Mouse (Mus musculus): ENCODE results near the gene Tmem256. TPM values are rescaled to one million over a fixed set of nuclear protein-coding genes. Genes with fewer than 3 reads are reported as not detected.

The Tmem256 gene
- polyA plus RNA-seq, 1 experiment from 2014 or later, result 362 TPM

DNA sequence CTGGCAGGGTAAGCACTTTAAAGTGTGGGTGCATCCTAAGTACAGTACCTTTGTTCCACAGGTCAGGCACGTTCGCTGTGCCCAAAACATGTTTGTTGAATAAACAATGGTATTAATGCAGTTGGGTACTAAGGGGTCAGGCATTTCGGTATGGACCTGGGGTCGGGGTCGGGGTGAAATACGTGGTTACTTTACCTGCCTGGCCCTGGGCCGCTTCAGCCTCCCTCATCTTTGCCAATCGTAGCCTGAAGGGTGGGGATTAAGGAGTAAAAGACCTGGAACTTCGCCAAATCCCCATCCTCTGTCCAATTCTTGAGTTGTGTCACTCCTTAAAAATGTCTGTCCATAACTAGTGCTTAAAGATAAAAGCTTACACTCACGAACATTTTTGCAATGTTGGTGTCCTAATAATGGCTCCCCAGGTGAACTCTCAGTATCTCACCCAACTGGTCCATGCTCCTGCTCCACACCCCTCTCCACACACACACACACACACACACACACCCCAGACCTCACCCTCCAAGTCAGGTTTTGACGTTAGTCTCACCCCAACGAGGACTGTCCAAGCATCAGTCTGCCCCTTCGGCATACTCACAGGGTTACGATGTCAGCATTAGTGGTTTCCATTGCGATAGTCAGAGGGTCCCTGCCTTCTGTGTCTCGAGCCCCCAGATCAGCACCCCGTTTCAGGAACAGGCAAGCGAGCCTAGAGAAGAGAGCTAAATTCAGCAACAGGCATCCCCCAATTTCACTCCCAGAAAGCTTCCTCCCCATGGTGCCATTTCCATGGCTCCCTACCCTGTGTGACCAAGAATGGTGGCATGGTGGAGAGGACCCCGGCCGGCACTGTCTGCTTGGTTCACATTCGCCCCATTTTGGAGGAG is 43.7 kb downstream of the Tmem256 start:
- Histone ChIP-seq H3K36me3 (no peaks in the 10 kb centered on the region), H3K27me3 (ENCODE audit: insufficient read depth, poor library complexity, severe bottlenecking) (peaks cover 22% of the 10 kb centered on the region), H3K27ac (peak overlapping the region; percentile 87), H3K9me3 (no peaks in the 10 kb centered on the region), H3K4me1 (replicated peaks) (peaks cover 61% of the 10 kb centered on the region), H3K4me3 (peak overlapping the region; percentile 62)
- WGBS, result 62% methylated on average over 21 of the region's 21 CpGs
- DNase-seq (ENCODE audit: low spot score), result no peak

DNA sequence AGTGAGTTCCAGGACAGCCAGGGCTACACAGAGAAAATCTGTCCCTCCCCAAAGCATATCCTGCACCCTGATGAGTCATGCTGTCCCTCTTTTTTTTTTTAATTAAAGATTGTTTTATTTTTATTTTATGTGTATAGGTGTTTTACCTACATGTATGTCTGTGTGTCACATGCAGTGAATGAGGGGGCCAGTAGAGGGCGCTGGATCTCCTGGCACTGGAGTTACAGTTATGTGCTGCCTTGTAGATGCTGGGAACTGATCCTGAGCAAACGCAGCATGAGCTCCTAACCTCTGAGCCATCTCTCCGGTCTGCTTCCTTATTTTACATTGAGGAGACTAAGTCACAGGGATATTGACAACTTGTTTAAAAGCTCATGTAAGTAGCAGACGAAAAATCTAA is 44.8 kb downstream of the Tmem256 start:
- Histone ChIP-seq H3K4me3 (no peak overlapping the region), H3K9me3 (no peaks in the 10 kb centered on the region), H3K27me3 (ENCODE audit: insufficient read depth, poor library complexity, severe bottlenecking) (peaks cover 22% of the 10 kb centered on the region), H3K36me3 (no peaks in the 10 kb centered on the region), H3K4me1 (replicated peaks) (peaks cover 50% of the 10 kb centered on the region), H3K27ac (no peak overlapping the region)
- WGBS, result 67% methylated on average over 4 of the region's 4 CpGs
- peak; percentile 27 for DNase-seq (ENCODE audit: low spot score)

DNA sequence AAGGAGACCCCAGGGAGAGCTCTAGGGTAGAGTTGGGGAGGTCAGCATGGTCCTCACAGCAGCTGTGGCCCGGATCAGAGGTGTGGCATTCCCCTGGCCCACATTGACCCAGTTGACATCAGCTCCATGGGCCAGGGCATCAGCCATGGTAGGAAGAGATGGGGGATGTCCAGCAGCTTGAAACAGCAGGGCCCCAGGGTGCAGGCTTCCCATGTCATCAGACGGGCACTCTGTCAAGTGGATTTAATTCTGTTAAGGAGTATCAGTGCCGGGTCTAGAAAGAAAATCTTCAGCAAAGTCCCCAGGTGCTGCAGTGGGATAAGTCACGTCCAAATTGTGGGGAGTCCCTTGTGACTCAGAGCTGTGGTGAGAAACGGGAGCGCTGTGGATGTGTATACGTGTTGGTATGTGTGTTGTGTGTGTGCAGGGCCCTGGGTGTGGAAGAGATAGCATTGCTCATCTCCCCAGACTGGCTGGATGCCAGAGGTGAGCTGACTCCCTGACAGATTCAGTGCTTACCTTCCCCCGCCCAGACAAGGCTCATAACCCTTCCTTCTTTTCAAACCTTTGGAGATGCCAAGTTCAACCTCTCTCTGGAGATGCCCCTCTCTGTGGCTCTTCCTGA is 45.3 kb downstream of the Tmem256 start:
- Histone ChIP-seq H3K4me1 (replicated peaks) (peaks cover 45% of the 10 kb centered on the region), H3K9me3 (no peaks in the 10 kb centered on the region), H3K27ac (no peak overlapping the region), H3K4me3 (no peak overlapping the region), H3K27me3 (ENCODE audit: insufficient read depth, poor library complexity, severe bottlenecking) (peaks cover 22% of the 10 kb centered on the region), H3K36me3 (no peaks in the 10 kb centered on the region)
- no peak for DNase-seq (ENCODE audit: low spot score)
- 91% methylated on average over 8 of the region's 8 CpGs for WGBS

DNA sequence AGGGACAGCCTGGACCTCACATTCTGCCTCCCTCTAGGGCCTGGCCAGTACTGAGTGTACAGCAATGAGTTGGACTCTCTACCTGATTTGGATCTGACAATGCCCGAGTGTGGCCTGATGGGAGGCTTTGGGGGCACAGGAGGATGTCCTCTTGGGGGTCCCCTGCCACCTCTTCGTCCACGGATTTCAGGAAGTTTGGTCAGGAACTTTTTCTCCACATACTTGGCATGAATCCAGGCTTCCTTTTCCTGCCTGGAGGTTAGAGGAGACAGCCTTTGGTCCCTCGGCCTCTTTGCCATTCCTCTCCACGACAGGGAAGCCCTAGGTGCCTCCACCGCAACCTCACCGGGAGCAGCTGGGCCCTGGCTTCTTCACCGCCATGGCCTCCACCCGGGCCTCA is 45.9 kb downstream of the Tmem256 start:
- H3K4me1 ChIP-seq (replicated peaks), result peaks cover 39% of the 10 kb centered on the region
- WGBS, result 80% methylated on average over 9 of the region's 9 CpGs
- H3K27me3 ChIP-seq (ENCODE audit: insufficient read depth, poor library complexity, severe bottlenecking), result peaks cover 18% of the 10 kb centered on the region
- no peaks in the 10 kb centered on the region for H3K9me3 ChIP-seq
- peak overlapping the region; percentile 40; the same call in 1 of the 2 replicates for H3K27ac ChIP-seq
- no peak for DNase-seq (ENCODE audit: low spot score)
- no peaks in the 10 kb centered on the region for H3K36me3 ChIP-seq
- no peak overlapping the region for H3K4me3 ChIP-seq

DNA sequence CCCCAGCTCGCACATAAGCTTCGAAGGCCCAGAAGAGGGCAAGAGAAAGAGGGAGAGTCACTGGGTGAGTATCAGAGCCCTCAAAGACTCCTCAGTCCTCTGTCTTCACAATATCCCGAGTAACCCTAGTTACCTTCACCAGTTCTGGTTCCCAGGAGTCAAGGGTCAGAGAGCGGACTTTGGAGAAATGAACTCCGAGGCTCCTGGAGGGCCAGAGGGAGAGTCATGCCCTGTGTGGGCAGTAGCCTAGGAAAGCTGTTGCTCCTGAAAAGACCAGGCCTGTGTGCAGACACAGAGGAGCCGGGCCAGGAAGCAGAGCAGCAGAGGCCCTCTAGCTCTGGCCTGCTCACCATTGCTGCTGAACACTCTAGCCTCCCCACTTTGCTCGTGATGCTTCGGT is 46.3 kb downstream of the Tmem256 start:
- no peaks in the 10 kb centered on the region for H3K36me3 ChIP-seq
- H3K4me3 ChIP-seq, result no peak overlapping the region
- no peaks in the 10 kb centered on the region for H3K9me3 ChIP-seq
- H3K27ac ChIP-seq, result peak overlapping the region; percentile 40
- no peak for DNase-seq (ENCODE audit: low spot score)
- H3K27me3 ChIP-seq (ENCODE audit: insufficient read depth, poor library complexity, severe bottlenecking), result peaks cover 13% of the 10 kb centered on the region
- 84% methylated on average over 8 of the region's 8 CpGs for WGBS
- peaks cover 34% of the 10 kb centered on the region for H3K4me1 ChIP-seq (replicated peaks)

DNA sequence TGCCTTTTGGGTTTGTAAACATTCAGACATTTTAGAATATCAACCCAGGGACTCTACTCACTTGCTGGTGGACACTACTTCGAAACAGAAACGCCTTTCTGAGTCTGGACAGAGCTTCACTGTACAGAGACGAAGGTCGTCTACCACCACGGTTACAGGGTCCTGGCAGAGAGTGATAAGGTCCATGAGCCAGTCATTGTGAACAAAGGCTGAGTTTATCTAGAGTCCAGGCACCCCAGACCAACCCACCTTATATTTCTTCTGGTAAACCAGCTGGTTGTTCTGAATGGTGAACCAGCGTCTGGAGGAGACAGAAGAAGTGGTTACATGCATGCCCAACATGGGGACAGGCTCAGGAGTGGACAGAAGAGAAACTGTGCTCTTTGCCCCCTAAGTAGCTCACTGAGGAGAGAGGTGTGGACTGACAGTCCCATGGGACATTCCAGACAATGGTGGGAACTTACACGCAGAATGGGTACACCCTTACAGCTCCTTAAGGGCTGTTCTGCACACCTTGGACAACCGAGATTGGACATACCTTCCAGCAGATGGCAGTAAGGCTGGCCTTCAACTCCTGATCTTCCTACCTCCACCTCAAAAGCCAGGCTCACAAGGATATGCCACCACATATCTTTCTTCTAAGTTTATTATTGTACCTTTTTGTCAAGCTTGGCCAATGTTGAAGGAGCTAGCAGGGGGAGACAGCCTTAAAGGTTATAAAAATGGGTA is 48.8 kb downstream of the Tmem256 start:
- no peaks in the 10 kb centered on the region for H3K36me3 ChIP-seq
- H3K9me3 ChIP-seq, result no peaks in the 10 kb centered on the region
- peaks cover 5% of the 10 kb centered on the region for H3K27me3 ChIP-seq (ENCODE audit: insufficient read depth, poor library complexity, severe bottlenecking)
- DNase-seq (ENCODE audit: low spot score), result no peak
- WGBS, result 75% methylated on average over 8 of the region's 8 CpGs
- 0 out of 2 replicates have a peak overlapping the region, but pooled peaks have one; percentile 12 for H3K27ac ChIP-seq
- peaks cover 16% of the 10 kb centered on the region; the same call in 1 of the 2 replicates for H3K4me1 ChIP-seq (replicated peaks)
- no peak overlapping the region for H3K4me3 ChIP-seq

Other genes starting within 250 kb of the Tmem256 start
- 7.5 and 7.8 TPM in 2 replicates for gene Atp1b2, start 232.6 kb upstream of the Tmem256 start, polyA plus RNA-seq (2016; fragmentation: Nextera tagmentation; extraction: Ambion mirVana)
- not detected in 2 replicates for gene Shbg, start 220.6 kb upstream of the Tmem256 start, polyA plus RNA-seq (2016; fragmentation: Nextera tagmentation; extraction: Ambion mirVana)
- gene Sat2, start 216.5 kb upstream of the Tmem256 start, polyA plus RNA-seq (2016; fragmentation: Nextera tagmentation; extraction: Ambion mirVana), result 15.4 and 24.5 TPM in 2 replicates
- gene Fxr2, start 205.5 kb upstream of the Tmem256 start, polyA plus RNA-seq (2016; fragmentation: Nextera tagmentation; extraction: Ambion mirVana), result 37.9 and 47.4 TPM in 2 replicates
- gene Sox15, start 183.2 kb upstream of the Tmem256 start, polyA plus RNA-seq (2016; fragmentation: Nextera tagmentation; extraction: Ambion mirVana), result 0.37 TPM in 1 of 2 replicates, not detected in the other
- 80.6 and 88.3 TPM in 2 replicates for gene Mpdu1, start 175.9 kb upstream of the Tmem256 start, polyA plus RNA-seq (2016; fragmentation: Nextera tagmentation; extraction: Ambion mirVana)
- 7.2 and 8.7 TPM in 2 replicates for gene Cd68, start 172.4 kb upstream of the Tmem256 start, polyA plus RNA-seq (2016; fragmentation: Nextera tagmentation; extraction: Ambion mirVana)
- gene Eif4a1, start 166.1 kb upstream of the Tmem256 start, polyA plus RNA-seq (2016; fragmentation: Nextera tagmentation; extraction: Ambion mirVana), result 740 and 935 TPM in 2 replicates
- 116 and 122 TPM in 2 replicates for gene Senp3, start 156.4 kb upstream of the Tmem256 start, polyA plus RNA-seq (2016; fragmentation: Nextera tagmentation; extraction: Ambion mirVana)
- gene Tnfsf13, start 152.7 kb upstream of the Tmem256 start, polyA plus RNA-seq (2016; fragmentation: Nextera tagmentation; extraction: Ambion mirVana), result 0.14 and 0.30 TPM in 2 replicates
- gene Tnfsf12, start 142.7 kb upstream of the Tmem256 start, polyA plus RNA-seq (2016; fragmentation: Nextera tagmentation; extraction: Ambion mirVana), result 2.2 and 2.3 TPM in 2 replicates
- 0.82 and 0.85 TPM in 2 replicates for gene Tnfsfm13, start 142.4 kb upstream of the Tmem256 start, polyA plus RNA-seq (2016; fragmentation: Nextera tagmentation; extraction: Ambion mirVana)
- 31.1 and 37.9 TPM in 2 replicates for gene Polr2a, start 79.9 kb upstream of the Tmem256 start, polyA plus RNA-seq (2016; fragmentation: Nextera tagmentation; extraction: Ambion mirVana)
- gene Slc35g3, start 76.5 kb upstream of the Tmem256 start, polyA plus RNA-seq (2016; fragmentation: Nextera tagmentation; extraction: Ambion mirVana), result 0.50 TPM in 1 of 2 replicates, not detected in the other
- 0.80 and 1.2 TPM in 2 replicates for gene Zbtb4, start 72.6 kb upstream of the Tmem256 start, polyA plus RNA-seq (2016; fragmentation: Nextera tagmentation; extraction: Ambion mirVana)
- gene Chrnb1, start 42.6 kb upstream of the Tmem256 start, polyA plus RNA-seq (2016; fragmentation: Nextera tagmentation; extraction: Ambion mirVana), result 1.6 and 2.2 TPM in 2 replicates
- 0.76 and 1.8 TPM in 2 replicates for gene Fgf11, start 36.7 kb upstream of the Tmem256 start, polyA plus RNA-seq (2016; fragmentation: Nextera tagmentation; extraction: Ambion mirVana)
- gene Tmem102, start 32.9 kb upstream of the Tmem256 start, polyA plus RNA-seq (2016; fragmentation: Nextera tagmentation; extraction: Ambion mirVana), result 1.3 and 1.5 TPM in 2 replicates
- gene Gm39566, start 23.2 kb upstream of the Tmem256 start, polyA plus RNA-seq (2016; fragmentation: Nextera tagmentation; extraction: Ambion mirVana), result not detected in 2 replicates
- gene Spem2, start 20.0 kb upstream of the Tmem256 start, polyA plus RNA-seq (2016; fragmentation: Nextera tagmentation; extraction: Ambion mirVana), result not detected in 2 replicates
- gene Spem1, start 16.3 kb upstream of the Tmem256 start, polyA plus RNA-seq (2016; fragmentation: Nextera tagmentation; extraction: Ambion mirVana), result 0.34 TPM in 1 of 2 replicates, not detected in the other
- gene Nlgn2, start 730 bp upstream of the Tmem256 start, polyA plus RNA-seq (2016; fragmentation: Nextera tagmentation; extraction: Ambion mirVana), result 5.8 and 9.1 TPM in 2 replicates
- gene Plscr3, start 7.9 kb downstream of the Tmem256 start, polyA plus RNA-seq (2016; fragmentation: Nextera tagmentation; extraction: Ambion mirVana), result 85.3 and 88.7 TPM in 2 replicates
- gene Tnk1, start 20.2 kb downstream of the Tmem256 start, polyA plus RNA-seq (2016; fragmentation: Nextera tagmentation; extraction: Ambion mirVana), result 0.77 and 1.7 TPM in 2 replicates
- not detected in 2 replicates for gene Tmem95, start 39.5 kb downstream of the Tmem256 start, polyA plus RNA-seq (2016; fragmentation: Nextera tagmentation; extraction: Ambion mirVana)
- 5.2 and 6.8 TPM in 2 replicates for gene Kctd11, start 42.9 kb downstream of the Tmem256 start, polyA plus RNA-seq (2016; fragmentation: Nextera tagmentation; extraction: Ambion mirVana)
- gene Acap1, start 57.0 kb downstream of the Tmem256 start, polyA plus RNA-seq (2016; fragmentation: Nextera tagmentation; extraction: Ambion mirVana), result 1.2 and 1.4 TPM in 2 replicates
- 11.4 and 15.2 TPM in 2 replicates for gene 2810408A11Rik, start 62.5 kb downstream of the Tmem256 start, polyA plus RNA-seq (2016; fragmentation: Nextera tagmentation; extraction: Ambion mirVana)
- 12.5 and 13.4 TPM in 2 replicates for gene Neurl4, start 62.6 kb downstream of the Tmem256 start, polyA plus RNA-seq (2016; fragmentation: Nextera tagmentation; extraction: Ambion mirVana)
- gene Gps2, start 75.4 kb downstream of the Tmem256 start, polyA plus RNA-seq (2016; fragmentation: Nextera tagmentation; extraction: Ambion mirVana), result 96.8 and 105 TPM in 2 replicates
- 2,350 and 2,667 TPM in 2 replicates for gene Eif5a, start 83.4 kb downstream of the Tmem256 start, polyA plus RNA-seq (2016; fragmentation: Nextera tagmentation; extraction: Ambion mirVana)
- 2.8 and 2.9 TPM in 2 replicates for gene Ybx2, start 97.3 kb downstream of the Tmem256 start, polyA plus RNA-seq (2016; fragmentation: Nextera tagmentation; extraction: Ambion mirVana)
- 11.0 and 13.0 TPM in 2 replicates for gene Slc2a4, start 109.7 kb downstream of the Tmem256 start, polyA plus RNA-seq (2016; fragmentation: Nextera tagmentation; extraction: Ambion mirVana)
- gene Cldn7, start 126.3 kb downstream of the Tmem256 start, polyA plus RNA-seq (2016; fragmentation: Nextera tagmentation; extraction: Ambion mirVana), result 14.6 and 37.6 TPM in 2 replicates
- 22.6 and 25.7 TPM in 2 replicates for gene Ctdnep1, start 142.6 kb downstream of the Tmem256 start, polyA plus RNA-seq (2016; fragmentation: Nextera tagmentation; extraction: Ambion mirVana)
- 156 and 167 TPM in 2 replicates for gene Elp5, start 144.0 kb downstream of the Tmem256 start, polyA plus RNA-seq (2016; fragmentation: Nextera tagmentation; extraction: Ambion mirVana)
- 421 and 580 TPM in 2 replicates for gene Gabarap, start 152.6 kb downstream of the Tmem256 start, polyA plus RNA-seq (2016; fragmentation: Nextera tagmentation; extraction: Ambion mirVana)
- gene Phf23, start 157.3 kb downstream of the Tmem256 start, polyA plus RNA-seq (2016; fragmentation: Nextera tagmentation; extraction: Ambion mirVana), result 93.7 and 98.1 TPM in 2 replicates
- 50.3 and 51.8 TPM in 2 replicates for gene Dvl2, start 162.1 kb downstream of the Tmem256 start, polyA plus RNA-seq (2016; fragmentation: Nextera tagmentation; extraction: Ambion mirVana)
- 44.9 and 51.7 TPM in 2 replicates for gene Acadvl, start 176.9 kb downstream of the Tmem256 start, polyA plus RNA-seq (2016; fragmentation: Nextera tagmentation; extraction: Ambion mirVana)
- gene Dlg4, start 178.4 kb downstream of the Tmem256 start, polyA plus RNA-seq (2016; fragmentation: Nextera tagmentation; extraction: Ambion mirVana), result 16.4 and 19.9 TPM in 2 replicates
- 0.68 and 1.3 TPM in 2 replicates for gene Asgr1, start 215.6 kb downstream of the Tmem256 start, polyA plus RNA-seq (2016; fragmentation: Nextera tagmentation; extraction: Ambion mirVana)